Mouse (Mus musculus): ENCODE measurements around the gene Ppp2r1b.

Ppp2r1b gene

GRCm38 (mm10) chr9:50868182-50868581, 23.1 kb downstream of the Ppp2r1b start:
- DNase-seq = no peak

- DNase-seq = no peak
Observed at GRCm38 (mm10) chr9:50873210-50873609, 28.1 kb downstream of the Ppp2r1b start.

- DNase-seq = no peak
Observed at GRCm38 (mm10) chr9:50874031-50874430, 28.9 kb downstream of the Ppp2r1b start.

GRCm38 (mm10) chr9:50875470-50875869, 30.4 kb downstream of the Ppp2r1b start:
- DNase-seq = no peak

- no peak for DNase-seq
Observed at GRCm38 (mm10) chr9:50876287-50876686, 31.2 kb downstream of the Ppp2r1b start.

GRCm38 (mm10) chr9:50877431-50877830, 32.3 kb downstream of the Ppp2r1b start:
- no peak for DNase-seq

- peak; percentile 51 for DNase-seq
Observed at GRCm38 (mm10) chr9:50882183-50882582, 37.1 kb downstream of the Ppp2r1b start.

- DNase-seq = no peak
Observed at GRCm38 (mm10) chr9:50884093-50884492, 39.0 kb downstream of the Ppp2r1b start.

GRCm38 (mm10) chr9:50884741-50885599, 39.9 kb downstream of the Ppp2r1b start:
- DNase-seq = peak; percentile 94

- peak; percentile 41 for DNase-seq
Observed at GRCm38 (mm10) chr9:50885600-50885987, 40.5 kb downstream of the Ppp2r1b start.

- DNase-seq = no peak
Observed at GRCm38 (mm10) chr9:50886870-50887269, 41.8 kb downstream of the Ppp2r1b start.

GRCm38 (mm10) chr9:50887351-50887750, 42.2 kb downstream of the Ppp2r1b start:
- peak; percentile 73 for DNase-seq

GRCm38 (mm10) chr9:50889211-50889610, 44.1 kb downstream of the Ppp2r1b start:
- no peak for DNase-seq

- DNase-seq = no peak
Observed at GRCm38 (mm10) chr9:50889964-50890363, 44.9 kb downstream of the Ppp2r1b start.

GRCm38 (mm10) chr9:50890494-50891090, 45.5 kb downstream of the Ppp2r1b start:
- DNase-seq = no peak

GRCm38 (mm10) chr9:50893665-50894064, 48.6 kb downstream of the Ppp2r1b start:
- DNase-seq = peak; percentile 67

GRCm38 (mm10) chr9:50900026-50900920, 55.2 kb downstream of the Ppp2r1b start:
- DNase-seq = no peak

GRCm38 (mm10) chr9:50904196-50904847, 59.2 kb downstream of the Ppp2r1b start:
- no peak for DNase-seq

GRCm38 (mm10) chr9:50905321-50905720, 60.2 kb downstream of the Ppp2r1b start:
- DNase-seq = no peak

- DNase-seq = no peak
Observed at GRCm38 (mm10) chr9:50911861-50912515, 66.9 kb downstream of the Ppp2r1b start.

- DNase-seq = no peak
Observed at GRCm38 (mm10) chr9:50918131-50918530, 73.0 kb downstream of the Ppp2r1b start.

GRCm38 (mm10) chr9:50919554-50919953, 74.5 kb downstream of the Ppp2r1b start:
- no peak for DNase-seq
